Mouse (Mus musculus) neural tube, embryonic 10.5 days (tissue): ENCODE results near the gene Soga3.
A peak's percentile ranks its signal among the peaks of the same experiment; 100 is the strongest.

ENCODE experiments used
- DNase-seq: peaks from one replicate; pipeline ENCODE4 v3.0.0-alpha.2; 2017; ENCODE audit warnings: low spot score; ENCODE audit errors: extremely low spot score

Gene Soga3

DNA sequence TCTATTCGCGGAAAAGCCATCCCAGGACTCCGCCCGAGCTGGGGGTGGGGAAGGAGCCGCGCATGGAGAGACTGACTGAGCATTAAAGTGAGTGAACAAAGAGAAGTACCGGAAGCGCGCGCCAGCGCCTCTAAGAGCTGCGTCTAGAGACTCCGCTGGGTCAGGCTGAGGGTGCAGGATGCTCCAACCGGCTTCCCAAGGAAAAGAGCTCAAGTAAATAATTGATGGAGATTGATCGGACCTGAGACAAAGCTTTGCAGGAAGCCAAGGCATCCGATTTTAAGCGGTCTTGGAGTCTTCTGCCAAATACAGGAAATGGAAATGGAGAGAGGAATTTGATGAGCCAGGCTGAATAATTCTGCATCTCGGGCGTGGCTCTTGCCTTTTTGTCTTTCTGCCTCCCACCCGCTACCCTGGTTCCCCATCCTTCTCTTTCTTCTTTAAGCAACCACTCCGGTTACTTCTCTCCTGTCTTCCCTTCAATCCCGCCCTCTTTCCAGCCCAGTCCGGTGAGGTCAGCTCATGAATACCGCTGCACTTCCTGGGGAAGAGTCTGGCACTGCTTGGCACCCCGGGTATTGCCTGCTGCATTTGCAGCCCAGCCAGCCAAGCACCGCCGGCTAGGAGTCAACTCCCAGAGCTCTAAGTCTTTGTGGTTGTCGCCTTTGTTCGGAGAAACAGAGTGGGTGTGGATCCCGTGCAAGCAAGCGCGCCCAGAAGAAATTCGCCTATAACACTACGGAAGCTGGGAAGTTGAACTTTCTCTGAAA is at the start of gene Soga3:
TSS of gene Soga3 (plus strand) at position 274 of the 770 bp plus-strand sequence.
- peak; percentile 75 for DNase-seq

DNA sequence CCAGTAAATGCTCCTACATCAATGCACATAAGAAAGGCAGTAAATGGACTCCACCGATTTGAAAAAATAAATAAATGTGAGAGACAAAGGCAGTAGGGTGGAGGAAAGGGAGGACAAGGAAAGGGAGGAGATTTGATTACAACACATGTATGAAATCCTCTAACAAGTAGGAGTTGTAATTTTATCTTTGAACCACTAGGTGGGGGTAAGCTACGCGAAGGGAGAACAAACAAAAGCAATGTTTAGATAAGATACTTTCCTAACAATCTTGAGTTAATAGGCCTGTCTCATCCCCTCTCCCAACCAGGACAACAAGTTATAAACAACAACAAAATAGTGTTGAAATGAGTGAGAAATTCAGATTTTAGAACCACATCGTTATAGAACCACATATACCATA is 36.7 kb upstream of the Soga3 start:
- DNase-seq: no peak

GRCm38 (mm10) chr10:29142556-29143105 is 1.0 kb upstream of the Soga3 start:
- no peak for DNase-seq

GRCm38 (mm10) chr10:29144612-29145405 is 1.2 kb downstream of the Soga3 start:
- no peak for DNase-seq

GRCm38 (mm10) chr10:29146198-29146857 is 2.7 kb downstream of the Soga3 start:
- peak; percentile 22 for DNase-seq

GRCm38 (mm10) chr10:29146858-29147640 is 3.4 kb downstream of the Soga3 start:
- DNase-seq: peak; percentile 92

- DNase-seq: no peak
Observed at GRCm38 (mm10) chr10:29147641-29147990, 4.0 kb downstream of the Soga3 start.

DNA sequence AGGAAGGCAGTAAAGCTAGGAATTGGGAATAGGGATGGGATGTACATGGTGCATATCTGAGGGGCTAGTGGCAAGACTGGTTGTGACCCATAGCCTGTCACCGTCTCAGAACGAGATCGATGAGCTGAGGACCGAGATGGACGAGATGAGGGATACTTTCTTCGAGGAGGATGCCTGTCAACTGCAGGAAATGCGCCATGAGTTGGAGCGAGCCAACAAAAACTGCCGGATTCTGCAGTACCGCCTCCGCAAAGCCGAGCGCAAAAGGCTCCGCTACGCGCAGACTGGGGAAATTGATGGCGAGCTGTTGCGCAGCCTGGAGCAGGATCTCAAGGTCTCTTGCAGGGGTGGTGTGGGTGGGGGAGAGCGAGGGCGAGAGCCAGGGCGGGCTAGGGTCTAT is 4.4 kb downstream of the Soga3 start:
- peak; percentile 39 for DNase-seq

GRCm38 (mm10) chr10:29155304-29155703 is 11.7 kb downstream of the Soga3 start:
- DNase-seq: no peak

- no peak for DNase-seq
Observed at GRCm38 (mm10) chr10:29161664-29162063, 18.0 kb downstream of the Soga3 start.

- no peak for DNase-seq
Observed at GRCm38 (mm10) chr10:29173778-29174177, 30.1 kb downstream of the Soga3 start.

DNA sequence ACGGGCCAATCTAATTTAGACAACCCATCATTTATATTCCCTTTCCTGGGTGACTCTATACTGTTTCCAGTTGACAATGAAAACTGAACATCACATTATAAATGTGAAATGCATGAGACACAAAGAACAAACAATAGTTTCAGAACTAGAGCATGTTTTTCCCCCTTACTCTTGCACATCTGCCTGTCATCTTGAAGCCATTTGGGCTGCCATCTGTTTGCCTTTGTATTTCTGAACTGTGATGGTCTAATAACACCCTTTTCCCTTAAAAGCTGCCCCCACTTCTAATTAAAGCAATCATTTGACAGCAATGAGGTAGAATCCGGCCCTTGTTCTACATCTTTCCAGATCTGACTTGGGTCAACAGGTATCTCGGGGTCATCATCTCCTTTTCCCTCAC is 32.0 kb downstream of the Soga3 start:
- DNase-seq: no peak

- no peak for DNase-seq
Observed at GRCm38 (mm10) chr10:29176881-29177280, 33.2 kb downstream of the Soga3 start.

GRCm38 (mm10) chr10:29178003-29178402 is 34.4 kb downstream of the Soga3 start:
- DNase-seq: no peak

GRCm38 (mm10) chr10:29180210-29180609 is 36.6 kb downstream of the Soga3 start:
- DNase-seq: no peak

- DNase-seq: no peak
Observed at GRCm38 (mm10) chr10:29181046-29181445, 37.4 kb downstream of the Soga3 start.

- no peak for DNase-seq
Observed at GRCm38 (mm10) chr10:29193769-29194168, 50.1 kb downstream of the Soga3 start.

GRCm38 (mm10) chr10:29196811-29197210 is 53.2 kb downstream of the Soga3 start:
- no peak for DNase-seq

- no peak for DNase-seq
Observed at GRCm38 (mm10) chr10:29198642-29199041, 55.0 kb downstream of the Soga3 start, which contains the start of gene Gm49353. Gm49353 (plus strand) TSS chr10:29198954.

GRCm38 (mm10) chr10:29199835-29200234 is 56.2 kb downstream of the Soga3 start:
- DNase-seq: no peak

DNA sequence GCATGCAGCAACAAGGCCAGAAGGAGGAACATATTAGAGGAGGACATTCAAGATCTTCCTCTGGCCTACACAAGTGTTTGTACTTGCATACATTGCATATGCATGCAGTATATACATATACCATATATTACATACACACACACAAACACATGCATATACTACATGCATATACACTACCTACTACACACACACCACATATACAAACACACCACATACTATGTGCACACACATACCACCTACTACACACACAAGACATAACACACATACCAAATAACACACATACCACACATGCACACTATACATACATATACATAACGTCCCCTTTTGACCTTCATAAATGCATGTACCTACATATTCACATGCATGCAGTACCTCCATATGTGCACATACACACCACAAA is 57.0 kb downstream of the Soga3 start:
- no peak for DNase-seq
